Mouse (Mus musculus) adrenal gland, adult 18-20 months (tissue): ENCODE results near the gene Rnf145. TPM values are rescaled to one million over a fixed set of nuclear protein-coding genes. Genes with fewer than 3 reads are reported as not detected.
A peak's percentile ranks its signal among the peaks of the same experiment; 100 is the strongest.

ENCODE experiments used
- DNase-seq, 2 experiments: peaks; one replicate each; pipeline ENCODE4 v3.0.0; 2021 to 2022; ENCODE audit warnings: low spot score in 2 of 2
- total RNA-seq, 2 experiments: library from RNA; stranded (reverse); gene quantifications; 1 replicate in 1 of 2; 2 replicates in 1 of 2; pipeline ENCODE4 v1.2.3; 2021

Rnf145 gene
- total RNA-seq, 2 experiments from 2014 or later, result 47.2 to 61.7 TPM

GRCm38 (mm10) chr11:44508876-44509275 lies 9.9 kb upstream of the Rnf145 start:
- DNase-seq, result no peak

- no peak for DNase-seq
Measured at GRCm38 (mm10) chr11:44509906-44510305, 8.9 kb upstream of the Rnf145 start.

DNA sequence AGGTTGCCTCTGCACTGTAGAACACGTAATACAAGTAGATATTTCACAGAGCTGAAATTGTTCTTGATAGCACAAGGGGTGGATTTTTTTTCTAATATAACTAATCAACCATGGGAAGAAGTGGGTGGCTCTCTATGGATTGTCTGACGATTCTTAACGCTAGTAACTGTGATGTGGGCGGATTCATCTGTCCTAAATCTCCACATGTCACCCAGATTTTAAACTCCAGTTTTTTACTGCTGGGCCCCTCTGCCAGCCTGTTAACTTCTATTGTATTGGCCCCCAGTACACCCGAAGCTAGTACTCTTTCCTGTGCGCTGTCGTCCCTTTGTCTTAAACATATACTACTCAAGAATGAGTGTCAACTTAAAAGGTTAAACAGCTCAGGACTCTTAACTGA lies 8.4 kb upstream of the Rnf145 start:
- DNase-seq, result no peak

DNA sequence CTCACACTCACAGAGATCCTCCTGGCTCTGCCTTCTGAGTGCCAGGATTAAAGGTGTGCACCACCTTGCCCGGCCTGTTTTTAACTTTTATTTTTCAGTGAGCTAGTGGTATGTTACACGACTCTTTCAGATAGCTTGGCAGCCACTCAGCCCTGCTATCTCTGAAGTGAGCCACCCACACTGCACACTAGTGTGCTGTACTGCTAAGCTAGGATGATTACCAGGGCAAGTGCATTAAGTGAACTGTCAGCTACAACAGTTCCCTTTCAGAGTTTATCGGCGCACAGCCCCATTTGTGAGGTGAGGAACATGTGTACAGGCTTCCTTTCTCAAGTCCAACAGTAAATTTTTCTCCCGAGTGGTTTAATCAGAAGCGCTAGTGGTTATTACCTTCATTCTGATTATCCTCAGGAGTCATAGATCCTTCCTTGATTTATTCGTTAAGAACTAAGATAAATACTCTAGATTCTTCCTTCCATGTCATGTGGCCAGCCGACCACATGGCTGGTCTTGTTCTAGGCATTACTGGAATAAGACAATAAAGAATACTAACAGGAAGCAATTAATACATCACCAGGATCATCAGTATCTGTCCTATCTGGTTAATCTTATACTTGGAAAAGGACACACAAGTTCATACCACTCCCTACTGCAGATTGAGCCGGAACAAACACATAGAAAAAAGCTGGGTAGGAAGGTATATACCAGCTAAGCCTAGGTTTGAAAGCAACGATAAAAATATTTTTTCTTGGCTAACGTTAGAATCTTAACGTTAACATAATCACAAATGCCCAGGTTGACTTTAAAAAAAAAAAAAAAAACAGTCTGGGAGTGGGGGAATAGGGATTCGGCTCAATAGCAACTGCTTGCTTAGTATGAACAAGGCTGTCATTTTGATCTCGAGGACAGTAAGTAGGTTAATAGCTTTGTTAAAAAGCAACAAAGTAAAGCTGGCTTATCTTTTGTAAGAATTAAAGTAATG lies 6.4 kb upstream of the Rnf145 start:
- no peak for DNase-seq

DNA sequence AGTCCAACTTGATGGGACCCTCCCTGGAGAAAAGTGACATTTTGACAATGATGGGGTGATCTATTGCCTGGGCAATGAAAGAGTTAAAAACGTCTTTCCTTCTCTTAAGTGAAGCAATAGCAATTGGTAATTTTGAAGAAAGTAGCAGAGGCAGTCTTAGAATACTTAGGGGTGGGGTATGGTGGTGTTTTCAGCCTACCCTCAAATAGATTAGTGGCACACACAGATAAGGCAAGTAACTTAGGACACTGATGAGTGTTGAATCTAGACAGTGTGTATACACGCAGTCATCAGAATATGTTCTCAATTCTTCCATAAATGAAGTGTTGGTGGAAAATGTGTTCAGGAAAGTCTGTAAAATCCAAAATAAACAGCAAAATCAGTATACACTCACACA lies 5.7 kb upstream of the Rnf145 start:
- no peak for DNase-seq

DNA sequence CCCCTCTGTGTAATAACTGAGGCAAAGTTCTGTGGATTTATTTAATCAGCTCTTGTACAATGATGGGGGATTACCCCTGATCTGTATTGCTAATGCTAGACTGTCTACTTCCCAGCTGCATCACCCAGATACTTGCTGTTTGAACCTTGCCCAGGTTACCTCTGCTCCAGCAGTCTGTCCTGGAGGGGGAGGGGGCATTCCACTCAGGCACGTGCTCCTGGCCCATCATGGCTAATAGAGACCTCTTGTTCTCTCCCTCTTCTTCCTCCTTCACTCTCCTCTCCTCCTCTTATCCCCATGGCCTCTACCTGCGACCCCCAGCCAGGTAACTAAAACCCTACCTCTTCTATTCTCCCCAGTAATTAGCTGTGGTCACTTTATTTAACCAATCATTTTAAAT lies 4.1 kb upstream of the Rnf145 start:
- no peak for DNase-seq

GRCm38 (mm10) chr11:44516362-44516761 lies 2.4 kb upstream of the Rnf145 start:
- no peak for DNase-seq

GRCm38 (mm10) chr11:44517561-44518280 lies 1.0 kb upstream of the Rnf145 start:
- DNase-seq, result no peak

- DNase-seq, result peak; percentile 38 to 39
Measured at GRCm38 (mm10) chr11:44519096-44519949, 559 bp downstream of the Rnf145 start.

GRCm38 (mm10) chr11:44519950-44520761 lies 1.4 kb downstream of the Rnf145 start:
- DNase-seq, result peak; percentile 63 to 76

DNA sequence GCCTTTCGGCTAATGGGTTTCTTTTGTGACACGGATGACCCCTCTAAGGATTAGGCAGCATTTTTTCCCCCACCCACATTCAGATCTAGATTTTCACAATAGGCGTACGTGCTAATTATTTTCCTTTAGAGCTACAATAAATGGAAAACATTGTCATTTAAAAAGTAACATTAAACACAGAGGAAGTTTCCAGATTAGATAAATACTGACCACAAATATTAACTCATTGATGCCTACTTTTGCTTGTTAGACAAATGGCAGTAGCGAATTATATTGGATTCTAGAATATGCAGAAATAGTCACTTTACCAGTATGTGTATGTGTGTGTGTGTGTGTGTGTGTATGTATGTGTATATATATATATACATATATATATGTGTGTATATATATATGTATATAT lies 3.8 kb downstream of the Rnf145 start:
- DNase-seq, result no peak

DNA sequence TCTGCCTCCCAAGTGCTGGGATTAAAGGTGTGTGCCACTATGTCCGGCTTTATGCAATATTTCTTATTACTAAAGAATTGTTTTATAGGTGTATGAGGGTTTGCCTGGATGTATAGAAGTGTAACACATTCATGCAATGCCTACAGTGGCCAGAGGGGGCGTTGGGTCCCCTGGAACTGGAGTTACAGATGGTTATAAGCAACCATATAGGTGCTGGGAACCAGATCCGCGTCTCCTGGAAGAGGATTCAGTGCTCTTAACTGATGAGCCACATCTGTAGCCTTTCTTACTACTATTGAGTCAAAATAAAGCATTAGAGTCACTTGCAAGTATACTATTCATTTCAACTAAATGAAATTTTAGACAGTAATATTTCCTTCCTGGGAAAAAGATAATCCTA lies 7.0 kb downstream of the Rnf145 start:
- DNase-seq, result no peak

DNA sequence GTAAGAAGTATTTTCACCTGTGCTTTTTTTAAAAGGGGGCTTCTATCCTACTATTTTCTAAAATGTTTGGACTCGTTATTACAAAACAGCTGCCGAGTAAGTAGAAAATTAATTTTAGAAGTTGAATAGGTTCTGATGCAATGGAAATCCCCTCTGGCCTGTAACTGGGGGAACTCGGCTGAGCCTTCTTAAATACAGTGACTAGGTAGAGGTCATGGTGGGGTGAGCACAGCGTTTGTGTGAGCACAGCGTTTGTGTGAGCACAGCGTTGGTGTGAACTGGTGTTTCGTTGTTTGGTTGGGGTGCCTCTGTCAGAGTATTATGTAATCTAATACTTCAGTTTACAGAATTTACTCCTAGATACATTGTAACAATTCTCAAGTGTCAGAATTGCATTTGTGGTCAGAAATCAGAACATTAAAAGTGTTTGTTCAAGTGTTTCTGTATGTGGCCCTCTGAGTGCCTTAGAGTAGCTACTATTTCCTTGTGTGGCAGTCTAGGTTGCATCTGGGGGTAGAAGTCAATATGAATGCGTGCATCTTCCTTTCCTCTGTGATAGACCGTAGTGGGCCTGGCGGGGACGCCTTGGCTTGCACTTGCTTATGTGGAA lies 8.0 kb downstream of the Rnf145 start:
- no peak for DNase-seq

DNA sequence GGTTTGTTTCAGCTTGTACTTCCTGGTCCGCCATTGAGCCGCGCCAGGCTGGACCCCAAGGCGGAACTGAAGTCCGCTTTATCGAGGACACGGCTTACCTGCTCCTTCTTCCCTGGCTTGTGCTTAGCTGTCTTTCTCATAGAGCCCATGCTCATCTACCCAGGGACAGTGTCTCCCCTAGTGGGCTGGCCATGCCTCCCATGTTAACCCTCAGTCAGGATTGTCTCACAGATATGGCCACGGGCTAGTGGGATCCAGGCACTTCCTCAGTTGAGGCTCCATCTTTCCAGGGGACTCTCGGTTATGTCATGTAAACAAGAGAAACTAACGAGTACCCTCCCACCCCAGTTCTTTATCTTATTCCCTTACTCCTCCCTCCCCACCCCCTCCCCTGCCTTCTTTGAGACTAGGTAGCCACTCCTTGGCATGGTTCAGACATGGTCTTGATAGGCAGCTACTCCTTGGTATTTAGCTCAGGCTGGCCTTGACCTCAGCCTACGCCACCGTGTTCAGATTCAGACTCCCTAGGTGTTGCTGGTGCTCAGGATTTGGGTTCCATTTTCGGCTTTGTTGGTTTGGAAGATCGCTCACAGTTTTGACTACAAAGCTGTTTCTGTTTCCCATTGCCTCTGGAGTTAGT lies 9.9 kb downstream of the Rnf145 start:
- DNase-seq, result no peak

DNA sequence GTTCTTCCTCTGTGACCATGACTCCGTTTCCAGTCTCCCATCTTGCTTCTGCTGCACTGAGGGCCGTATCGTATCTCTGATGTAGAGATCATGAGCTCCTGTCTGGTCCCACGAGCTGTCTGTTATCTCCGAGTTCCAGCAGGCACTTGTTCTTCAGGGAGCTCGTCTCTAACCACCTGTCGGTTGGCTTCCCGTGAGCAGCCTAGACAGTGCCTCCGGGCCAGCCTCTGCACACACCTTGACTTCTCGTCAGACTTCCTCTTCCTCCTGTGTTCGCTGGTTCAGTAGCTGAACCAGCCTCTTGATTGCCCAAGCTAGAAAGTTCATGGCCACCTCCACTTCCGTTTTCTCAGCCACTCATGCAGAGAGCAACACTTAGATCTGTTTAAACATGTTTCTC lies 10.4 kb downstream of the Rnf145 start:
- DNase-seq, result no peak

GRCm38 (mm10) chr11:44529716-44530115 lies 11.0 kb downstream of the Rnf145 start:
- DNase-seq, result no peak

- DNase-seq, result no peak
Measured at GRCm38 (mm10) chr11:44530382-44530781, 11.6 kb downstream of the Rnf145 start.

DNA sequence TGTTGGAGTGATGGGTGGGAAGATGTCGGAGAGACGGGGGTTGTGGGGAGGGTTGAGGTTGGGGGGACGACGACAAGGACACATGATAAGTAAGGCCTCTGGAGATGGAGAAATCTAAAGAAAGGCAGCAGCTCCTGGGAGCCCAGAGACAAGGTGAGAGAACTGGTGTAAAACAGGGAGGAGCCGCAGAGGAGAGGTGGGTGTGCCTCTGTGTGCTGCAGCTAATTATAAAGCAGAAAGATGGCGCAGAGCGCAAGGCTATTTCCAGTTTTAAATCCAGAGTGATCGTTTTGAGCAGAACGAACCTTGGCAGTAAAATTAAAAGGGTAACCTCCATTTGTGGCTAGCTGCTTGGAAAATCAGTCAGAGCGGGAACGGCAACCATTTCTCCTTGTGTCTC lies 12.1 kb downstream of the Rnf145 start:
- no peak for DNase-seq

- DNase-seq, result no peak
Measured at GRCm38 (mm10) chr11:44531617-44532016, 12.9 kb downstream of the Rnf145 start.
